Comparison of ENCODE assay signal across 16 mouse cellular contexts in genomic region chr2:70853329-70853728, GRCm38 (mm10). TPM values are rescaled to one million over a fixed set of nuclear protein-coding genes. Genes with fewer than 3 reads are reported as not detected.
DNase-seq lines count a peak whose midpoint lies in the region; ATAC-seq and TF ChIP-seq lines count a peak whose summit lies in the region.
"Had no signal": no experiment of that assay in that cellular context is flagged by ENCODE, and none has a peak within 500 bp of the region (broad histone marks: within the 10 kb centered on the region; RNA-seq: fewer than 3 reads in every experiment).

No protein-coding gene starts in this region.

- no peak for TF ChIP-seq CTCF in heart, adult 2 months (IDR thresholded peaks at IDR 0.05)
- TF ChIP-seq CTCF in hindbrain, postnatal 0 days (IDR thresholded peaks at IDR 0.05; ENCODE audit: low read depth): no peak

- H3K27ac ChIP-seq in heart, embryonic 11.5 days (ENCODE audit: low read depth, low read length): no peak overlapping the region
- no peak overlapping the region for H3K27ac ChIP-seq in heart, adult 2 months
- H3K27ac ChIP-seq in hindbrain, embryonic 14.5 days: no peak overlapping the region
- no peak overlapping the region for H3K27ac ChIP-seq in hindbrain, embryonic 11.5 days (ENCODE audit: low read depth, low read length)
- no peak overlapping the region for H3K27ac ChIP-seq in midbrain, embryonic 11.5 days (ENCODE audit: low read depth, low read length)
- H3K27ac ChIP-seq in midbrain, embryonic 13.5 days: no peak overlapping the region
- no peak overlapping the region for H3K27ac ChIP-seq in hindbrain, postnatal 0 days
- H3K27ac ChIP-seq: liver, embryonic 14.5 days; neural tube, embryonic 12.5 days had no signal

- no peak for TF ChIP-seq POLR2A in heart, adult 2 months (IDR thresholded peaks at IDR 0.05; ENCODE audit: insufficient read depth, low read depth, low read length)

- H3K79me2 ChIP-seq in heart, adult 2 months (replicated peaks; ENCODE audit: control insufficient read depth, insufficient read depth, low read length): no peaks in the 10 kb centered on the region

- DNase-seq in heart, adult 2 months: no peak
- DNase-seq in hindbrain, embryonic 14.5 days (ENCODE audit: low spot score): no peak
- DNase-seq in hindbrain, embryonic 11.5 days (ENCODE audit: low spot score): no peak
- DNase-seq in midbrain, embryonic 11.5 days (ENCODE audit: low spot score, missing footprints): peak; percentile 45
- no peak for DNase-seq in hindbrain, postnatal 0 days (ENCODE audit: low spot score)
- no peak for DNase-seq in lung, postnatal 4 days
- DNase-seq: gastrocnemius, postnatal 10 days; kidney, adult 18-20 months; thymus, adult 18-20 months had no signal

- intact Hi-C loops in heart, adult 2 months (cut with DNase I): no loop called here

- no peak overlapping the region for H3K4me3 ChIP-seq in heart, embryonic 11.5 days (ENCODE audit: low read depth, low read length)
- H3K4me3 ChIP-seq in heart, adult 2 months: no peak overlapping the region
- H3K4me3 ChIP-seq in hindbrain, embryonic 14.5 days (replicated peaks; ENCODE audit: low read length): no peak overlapping the region
- H3K4me3 ChIP-seq in hindbrain, embryonic 11.5 days (ENCODE audit: low read depth, low read length): no peak overlapping the region
- no peak overlapping the region for H3K4me3 ChIP-seq in midbrain, embryonic 11.5 days (ENCODE audit: low read depth, low read length)
- H3K4me3 ChIP-seq in midbrain, embryonic 13.5 days (replicated peaks): no peak overlapping the region
- no peak overlapping the region for H3K4me3 ChIP-seq in hindbrain, postnatal 0 days (ENCODE audit: low read length)
- H3K4me3 ChIP-seq: megakaryocyte, embryonic 14.5 days; neural tube, embryonic 12.5 days had no signal

- H3K36me3 ChIP-seq in heart, embryonic 11.5 days (ENCODE audit: control insufficient read depth, insufficient read depth, low read length): no peaks in the 10 kb centered on the region
- H3K36me3 ChIP-seq in heart, adult 2 months (ENCODE audit: control insufficient read depth, insufficient read depth, low read length): no peaks in the 10 kb centered on the region
- H3K36me3 ChIP-seq in hindbrain, embryonic 14.5 days (replicated peaks; ENCODE audit: control insufficient read depth, insufficient read depth): no peaks in the 10 kb centered on the region
- no peaks in the 10 kb centered on the region for H3K36me3 ChIP-seq in hindbrain, embryonic 11.5 days (ENCODE audit: control insufficient read depth, insufficient read depth, low read length)
- no peaks in the 10 kb centered on the region for H3K36me3 ChIP-seq in midbrain, embryonic 11.5 days (ENCODE audit: control insufficient read depth, insufficient read depth, low read length)
- no peaks in the 10 kb centered on the region for H3K36me3 ChIP-seq in midbrain, embryonic 13.5 days
- no peaks in the 10 kb centered on the region for H3K36me3 ChIP-seq in hindbrain, postnatal 0 days (ENCODE audit: insufficient read depth, low read length)
- H3K36me3 ChIP-seq: hindbrain, embryonic 15.5 days; neural tube, embryonic 12.5 days had no signal

- H3K9ac ChIP-seq in heart, embryonic 11.5 days (ENCODE audit: low read depth, low read length): no peak overlapping the region
- H3K9ac ChIP-seq in heart, adult 2 months (ENCODE audit: low read depth, low read length): no peak overlapping the region
- no peak overlapping the region for H3K9ac ChIP-seq in hindbrain, embryonic 14.5 days
- no peak overlapping the region for H3K9ac ChIP-seq in hindbrain, embryonic 11.5 days (ENCODE audit: low read depth, low read length)
- no peak overlapping the region for H3K9ac ChIP-seq in midbrain, embryonic 11.5 days (ENCODE audit: low read length)
- no peak overlapping the region for H3K9ac ChIP-seq in midbrain, embryonic 13.5 days (replicated peaks)
- H3K9ac ChIP-seq in hindbrain, postnatal 0 days (replicated peaks; ENCODE audit: low read length): no peak overlapping the region
- H3K9ac ChIP-seq: hindbrain, embryonic 15.5 days; liver, embryonic 14.5 days; neural tube, embryonic 12.5 days had no signal

- no peak for ATAC-seq in heart, embryonic 11.5 days (replicated peaks; ENCODE audit: insufficient number of reproducible peaks, low FRiP score, low TSS enrichment)
- ATAC-seq in hindbrain, embryonic 14.5 days (ENCODE audit: low FRiP score): no peak
- no peak for ATAC-seq in hindbrain, embryonic 11.5 days (ENCODE audit: low FRiP score)
- ATAC-seq in midbrain, embryonic 11.5 days (ENCODE audit: low FRiP score): no peak
- no peak for ATAC-seq in midbrain, embryonic 13.5 days
- ATAC-seq in hindbrain, postnatal 0 days: no peak
- ATAC-seq: lung, postnatal 0 days had no signal

- 46% methylated on average over 7 of the region's 7 CpGs for WGBS in heart, embryonic 11.5 days (ENCODE audit: insufficient replicate concordance)
- WGBS in heart, adult 2 months: 64% methylated on average over 7 of the region's 7 CpGs
- 60% methylated on average over 7 of the region's 7 CpGs for WGBS in hindbrain, embryonic 14.5 days
- WGBS in hindbrain, embryonic 11.5 days: 59% methylated on average over 7 of the region's 7 CpGs
- 58% methylated on average over 7 of the region's 7 CpGs for WGBS in midbrain, embryonic 11.5 days
- 60% methylated on average over 7 of the region's 7 CpGs for WGBS in midbrain, embryonic 13.5 days
- 60% methylated on average over 7 of the region's 7 CpGs for WGBS in hindbrain, postnatal 0 days

- H3K4me1 ChIP-seq in heart, embryonic 11.5 days (ENCODE audit: control insufficient read depth, insufficient read depth, low read length): 0 out of 2 replicates have a peak, but pooled peaks cover 4% of the 10 kb centered on the region
- no peaks in the 10 kb centered on the region for H3K4me1 ChIP-seq in heart, adult 2 months (ENCODE audit: control insufficient read depth, insufficient read depth, low read length)
- no peaks in the 10 kb centered on the region for H3K4me1 ChIP-seq in hindbrain, embryonic 14.5 days (replicated peaks; ENCODE audit: control insufficient read depth, insufficient read depth, low read length)
- H3K4me1 ChIP-seq in hindbrain, embryonic 11.5 days (replicated peaks; ENCODE audit: control insufficient read depth, insufficient read depth, low read length): no peaks in the 10 kb centered on the region
- H3K4me1 ChIP-seq in midbrain, embryonic 11.5 days (ENCODE audit: control insufficient read depth, insufficient read depth, low read length): no peaks in the 10 kb centered on the region
- H3K4me1 ChIP-seq in midbrain, embryonic 13.5 days (replicated peaks): 0 out of 2 replicates have a peak, but pooled peaks cover 4% of the 10 kb centered on the region
- H3K4me1 ChIP-seq in hindbrain, postnatal 0 days (ENCODE audit: insufficient read depth, low read length): no peaks in the 10 kb centered on the region
- H3K4me1 ChIP-seq: neural tube, embryonic 12.5 days had no signal

- H3K4me2 ChIP-seq in heart, embryonic 11.5 days: peak overlapping the region; percentile 53
- H3K4me2 ChIP-seq in hindbrain, embryonic 14.5 days (replicated peaks): peak overlapping the region; percentile 39
- no peak overlapping the region for H3K4me2 ChIP-seq in hindbrain, embryonic 11.5 days (replicated peaks; ENCODE audit: low read depth, low read length)
- no peak overlapping the region for H3K4me2 ChIP-seq in midbrain, embryonic 11.5 days
- H3K4me2 ChIP-seq in midbrain, embryonic 13.5 days (replicated peaks): no peak overlapping the region
- peak overlapping the region; percentile 49; the same call in 1 of the 2 replicates for H3K4me2 ChIP-seq in hindbrain, postnatal 0 days (ENCODE audit: low read depth, low read length)

- H3K9me3 ChIP-seq in heart, embryonic 11.5 days (replicated peaks; ENCODE audit: control insufficient read depth, low read length): no peaks in the 10 kb centered on the region
- no peaks in the 10 kb centered on the region for H3K9me3 ChIP-seq in hindbrain, embryonic 14.5 days (ENCODE audit: control insufficient read depth, low read length)
- no peaks in the 10 kb centered on the region for H3K9me3 ChIP-seq in hindbrain, embryonic 11.5 days (ENCODE audit: control insufficient read depth, low read length)
- no peaks in the 10 kb centered on the region for H3K9me3 ChIP-seq in midbrain, embryonic 11.5 days (ENCODE audit: control insufficient read depth, low read length)
- no peaks in the 10 kb centered on the region for H3K9me3 ChIP-seq in midbrain, embryonic 13.5 days
- no peaks in the 10 kb centered on the region for H3K9me3 ChIP-seq in hindbrain, postnatal 0 days (ENCODE audit: low read length)
- H3K9me3 ChIP-seq: hindbrain, embryonic 15.5 days; megakaryocyte, embryonic 14.5 days; neural tube, embryonic 12.5 days had no signal

- TF ChIP-seq EP300 in heart, adult 2 months (IDR thresholded peaks at IDR 0.05; ENCODE audit: insufficient read depth, low read depth, low read length): no peak

- no peaks in the 10 kb centered on the region for H3K27me3 ChIP-seq in heart, embryonic 11.5 days (ENCODE audit: control insufficient read depth, insufficient read depth, low read length)
- no peaks in the 10 kb centered on the region for H3K27me3 ChIP-seq in heart, adult 2 months (ENCODE audit: control insufficient read depth, insufficient read depth, low read length)
- no peaks in the 10 kb centered on the region for H3K27me3 ChIP-seq in hindbrain, embryonic 14.5 days (ENCODE audit: control insufficient read depth, insufficient read depth, low read length)
- no peaks in the 10 kb centered on the region for H3K27me3 ChIP-seq in hindbrain, embryonic 11.5 days (ENCODE audit: control insufficient read depth, insufficient read depth, low read length)
- no peaks in the 10 kb centered on the region for H3K27me3 ChIP-seq in midbrain, embryonic 11.5 days (ENCODE audit: control insufficient read depth, insufficient read depth, low read length)
- H3K27me3 ChIP-seq in midbrain, embryonic 13.5 days: no peaks in the 10 kb centered on the region
- H3K27me3 ChIP-seq in hindbrain, postnatal 0 days (ENCODE audit: insufficient read depth, low read length): no peaks in the 10 kb centered on the region
- H3K27me3 ChIP-seq: hindbrain, embryonic 15.5 days; megakaryocyte, embryonic 14.5 days; neural tube, embryonic 12.5 days had no signal

RNA-seq across cellular contexts. Expression of gene Tlk1, which starts 27.8 kb away (rescaled TPM):
- 34.2 and 39.4 TPM in 2 replicates for polyA plus RNA-seq in heart, embryonic 11.5 days (2014; fragmentation: Nextera tagmentation; extraction: Ambion mirVana)
- 10 to 100 TPM; 26.0 to 31.3 TPM for total RNA-seq in heart, adult 2 months (2021)
- 6.9 and 15.4 TPM in 2 replicates for polyA plus RNA-seq in heart, adult 2 months (2012; rRNA removed)
- polyA plus RNA-seq in hindbrain, embryonic 14.5 days (2014; fragmentation: Nextera tagmentation; extraction: Ambion mirVana): 28.1 and 29.9 TPM in 2 replicates
- polyA plus RNA-seq in hindbrain, embryonic 11.5 days (2014; fragmentation: Nextera tagmentation; extraction: Ambion mirVana): 36.8 and 45.4 TPM in 2 replicates
- 44.6 and 45.2 TPM in 2 replicates for polyA plus RNA-seq in midbrain, embryonic 11.5 days (2014; fragmentation: Nextera tagmentation; extraction: Ambion mirVana)
- polyA plus RNA-seq in midbrain, embryonic 13.5 days (2015; fragmentation: Nextera tagmentation; extraction: Ambion mirVana): 25.5 and 26.2 TPM in 2 replicates
- 17.3 and 22.8 TPM in 2 replicates for total RNA-seq in hindbrain, postnatal 0 days (2014; rRNA removed)
- 23.8 and 27.0 TPM in 2 replicates for polyA plus RNA-seq in hindbrain, postnatal 0 days (2015; fragmentation: Nextera tagmentation; extraction: Ambion mirVana)

Comparison
In these comparisons a context has a peak if more than half of its experiments do, and no peak if none do; other contexts are left out.
1. H3K4me2 ChIP-seq: peak in heart, embryonic 11.5 days (single experiment), hindbrain, embryonic 14.5 days (single experiment) and hindbrain, postnatal 0 days (single experiment); none in hindbrain, embryonic 11.5 days (single experiment), midbrain, embryonic 11.5 days (single experiment) and midbrain, embryonic 13.5 days (single experiment).